Mouse (Mus musculus) limb, embryonic 15.5 days (tissue): ENCODE measurements around the gene Robo3. TPM values are rescaled to one million over a fixed set of nuclear protein-coding genes. Genes with fewer than 3 reads are reported as not detected.

Experiments used
- ATAC-seq: fragments of 200-750 bp; cut with Nextera tagmentation; 2 replicates; pipeline ENCODE4 v1.8.0; 2017; ENCODE audit warnings: low read depth, moderate TSS enrichment; ENCODE audit not compliant: insufficient number of reproducible peaks, low FRiP score, low TSS enrichment
- H3K27ac ChIP-seq: fragments of 300-500 bp; sonication (generic); 2 replicates; pipeline ENCODE4 v1.5.1; 2015; ENCODE audit warnings: moderate library complexity, mild to moderate bottlenecking, inconsistent platforms
- H3K27me3 ChIP-seq: fragments of 300-500 bp; sonication (generic); 2 replicates; pipeline ENCODE4 v1.6.1; 2015; ENCODE audit warnings: inconsistent platforms
- H3K36me3 ChIP-seq: fragments of 300-500 bp; sonication (generic); 2 replicates; pipeline ENCODE4 v1.6.1; 2015; ENCODE audit warnings: inconsistent platforms
- H3K4me1 ChIP-seq: fragments of 300-500 bp; sonication (generic); 2 replicates; pipeline ENCODE4 v1.6.1; 2015; ENCODE audit warnings: inconsistent platforms
- H3K4me2 ChIP-seq: fragments of 300-500 bp; sonication (generic); 2 replicates; pipeline ENCODE4 v1.6.1; 2015; ENCODE audit warnings: mild to moderate bottlenecking, inconsistent platforms
- H3K4me3 ChIP-seq: fragments of 300-500 bp; sonication (generic); 2 replicates; pipeline ENCODE4 v1.5.1; 2015; ENCODE audit warnings: mild to moderate bottlenecking, inconsistent platforms
- H3K9ac ChIP-seq: fragments of 300-500 bp; sonication (generic); 2 replicates; pipeline ENCODE4 v1.6.1; 2015; ENCODE audit warnings: inconsistent platforms
- H3K9me3 ChIP-seq: fragments of 300-500 bp; sonication (generic); 2 replicates; pipeline ENCODE4 v1.6.1; 2016; ENCODE audit warnings: inconsistent platforms
- WGBS: fragments of 180-500 bp; shearing (Covaris S2); methylation state at CpG from one replicate; pipeline ENCODE4 v1.1.7; 2015; 5-methylcytosine and 5-hydroxymethylcytosine counted together
- polyA plus RNA-seq: library from polyadenylated mRNA; unstranded; fragments of >200 nt; fragmentation: Nextera tagmentation; extraction: Ambion mirVana; gene quantifications from 2 replicates; pipeline ENCODE4 v1.2.1, GENCODE M21; 2015

Gene Robo3
- polyA plus RNA-seq, result 0.06 and 0.12 TPM in 2 replicates

- Histone ChIP-seq H3K27ac (no peak within 1 kb of the TSS), H3K27me3 (peaks cover 82% of the 10 kb centered on the region), H3K9ac (no peak within 1 kb of the TSS), H3K9me3 (no peaks in the 10 kb centered on the region), H3K4me2 (peak within 1 kb of the TSS; percentile 48), H3K4me1 (peaks cover 21% of the 10 kb centered on the region), H3K36me3 (no peaks in the 10 kb centered on the region), H3K4me3 (peak within 1 kb of the TSS; percentile 31)
- WGBS, result 1% methylated on average over 38 of the region's 40 CpGs
- ATAC-seq, result no peak
Observed at GRCm38 (mm10) chr9:37432720-37433421, at the start of gene Robo3. TSS of gene Robo3 (minus strand) at chr9:37433246.

- Histone ChIP-seq H3K4me1 (no peaks in the 10 kb centered on the region), H3K4me2 (no peak overlapping the region), H3K9ac (no peak overlapping the region), H3K9me3 (no peaks in the 10 kb centered on the region), H3K4me3 (no peak overlapping the region), H3K27me3 (no peaks in the 10 kb centered on the region), H3K27ac (no peak overlapping the region), H3K36me3 (no peaks in the 10 kb centered on the region)
- WGBS, result 80% methylated on average over 7 of the region's 7 CpGs
- ATAC-seq, result no peak
Observed at GRCm38 (mm10) chr9:37474923-37475322, 41.9 kb upstream of the Robo3 start.

- H3K9ac ChIP-seq, result no peak overlapping the region
- no peak overlapping the region for H3K4me3 ChIP-seq
- H3K9me3 ChIP-seq, result no peaks in the 10 kb centered on the region
- H3K27me3 ChIP-seq, result no peaks in the 10 kb centered on the region
- no peaks in the 10 kb centered on the region for H3K36me3 ChIP-seq
- no peak for ATAC-seq
- H3K4me1 ChIP-seq, result no peaks in the 10 kb centered on the region
- 92% methylated on average over 3 of the region's 3 CpGs for WGBS
- no peak overlapping the region for H3K4me2 ChIP-seq
- H3K27ac ChIP-seq, result no peak overlapping the region
Observed at GRCm38 (mm10) chr9:37473611-37474125, 40.6 kb upstream of the Robo3 start.

DNA sequence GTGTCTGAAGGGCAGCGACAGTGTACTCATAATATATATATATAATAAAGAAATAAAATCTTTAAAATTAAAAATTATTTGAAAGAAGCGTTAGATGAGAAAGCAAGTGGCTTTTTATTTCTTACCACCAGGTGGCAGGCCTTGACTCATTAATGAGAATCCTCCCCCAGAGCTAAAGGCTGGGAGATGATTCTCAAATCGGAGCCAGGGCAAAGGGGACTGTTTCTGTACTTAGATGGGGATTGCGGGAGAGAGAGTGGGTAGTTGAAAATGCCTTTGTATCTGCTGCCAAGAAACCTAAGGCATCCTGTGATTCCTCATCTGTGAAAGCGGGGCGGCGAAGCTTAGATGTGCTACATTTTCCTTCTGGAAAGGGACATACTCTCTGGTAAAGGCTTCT, 29.7 kb upstream of the Robo3 start:
- WGBS, result 16% methylated on average over 7 of the region's 7 CpGs
- Histone ChIP-seq H3K4me1 (peaks cover 13% of the 10 kb centered on the region), H3K27ac (no peak overlapping the region), H3K9me3 (no peaks in the 10 kb centered on the region), H3K9ac (no peak overlapping the region), H3K27me3 (peaks cover 65% of the 10 kb centered on the region), H3K4me3 (no peak overlapping the region), H3K4me2 (no peak overlapping the region), H3K36me3 (no peaks in the 10 kb centered on the region)
- ATAC-seq, result no peak

- H3K36me3 ChIP-seq, result no peaks in the 10 kb centered on the region
- H3K4me3 ChIP-seq, result no peak overlapping the region
- H3K27me3 ChIP-seq, result peaks cover 77% of the 10 kb centered on the region
- H3K9me3 ChIP-seq, result no peaks in the 10 kb centered on the region
- ATAC-seq, result no peak
- no peak overlapping the region for H3K27ac ChIP-seq
- peaks cover 15% of the 10 kb centered on the region for H3K4me1 ChIP-seq
- no peak overlapping the region for H3K9ac ChIP-seq
- WGBS, result 10% methylated on average over 3 of the region's 3 CpGs
- no peak overlapping the region for H3K4me2 ChIP-seq
Observed at GRCm38 (mm10) chr9:37461571-37461970, 28.5 kb upstream of the Robo3 start.

- WGBS, result 7% methylated on average over 5 of the region's 5 CpGs
- Histone ChIP-seq H3K9me3 (no peaks in the 10 kb centered on the region), H3K27me3 (peaks cover 84% of the 10 kb centered on the region), H3K4me2 (peak overlapping the region; percentile 97), H3K27ac (no peak overlapping the region), H3K4me3 (peak overlapping the region; percentile 49), H3K36me3 (no peaks in the 10 kb centered on the region), H3K9ac (no peak overlapping the region), H3K4me1 (peaks cover 20% of the 10 kb centered on the region)
- ATAC-seq, result no peak
Observed at GRCm38 (mm10) chr9:37460961-37461340, 27.9 kb upstream of the Robo3 start.

DNA sequence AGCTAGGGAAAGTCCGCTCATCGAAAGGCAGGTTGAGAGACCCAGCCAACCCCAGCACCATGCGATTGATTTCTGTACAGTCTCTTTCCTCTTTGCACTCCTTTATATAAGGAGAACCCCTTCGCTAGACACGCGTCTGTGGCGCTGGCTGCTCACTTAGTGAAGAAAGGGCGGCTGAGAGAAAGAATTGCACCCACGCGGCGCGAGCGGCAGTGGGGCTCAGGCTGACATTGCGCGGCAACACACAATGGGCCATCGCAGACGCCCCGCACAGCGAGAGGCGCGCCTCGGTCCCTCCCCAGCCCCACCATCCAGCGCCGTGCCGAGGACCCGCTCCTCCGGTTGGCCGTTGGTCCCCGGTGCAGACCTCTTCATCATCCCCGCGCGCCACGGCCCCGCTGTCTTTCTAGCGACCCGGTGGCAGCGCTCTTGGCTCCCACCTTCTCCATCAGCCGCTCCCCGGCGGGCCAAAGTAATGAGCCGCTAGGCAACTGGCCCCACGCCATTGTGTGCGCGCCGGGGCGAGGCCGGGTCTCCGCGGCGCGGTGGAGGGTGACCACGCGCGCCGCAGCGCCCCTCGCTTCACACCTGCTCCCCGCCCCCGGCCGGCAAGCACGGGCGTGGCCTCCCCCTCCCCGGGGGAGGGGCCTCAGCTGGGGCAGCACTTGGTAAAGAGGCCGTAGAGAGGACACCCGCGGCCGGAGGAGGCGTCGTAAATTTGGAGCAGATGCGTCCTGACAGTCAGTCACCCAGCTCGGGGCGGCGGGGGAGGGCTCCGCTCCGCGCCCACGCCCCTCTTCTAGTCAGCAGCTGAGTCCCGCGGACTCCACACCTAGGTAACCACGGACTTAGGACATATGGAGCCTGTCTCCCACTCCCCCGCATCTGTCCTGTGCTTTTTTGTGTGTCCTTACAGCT, 27.3 kb upstream of the Robo3 start:
- under 1% methylated on average over 70 of the region's 81 CpGs for WGBS
- ATAC-seq, result no peak
- no peaks in the 10 kb centered on the region for H3K9me3 ChIP-seq

GRCm38 (mm10) chr9:37459665-37460042, 26.6 kb upstream of the Robo3 start:
- Histone ChIP-seq H3K4me1 (peaks cover 20% of the 10 kb centered on the region), H3K9me3 (no peaks in the 10 kb centered on the region), H3K36me3 (no peaks in the 10 kb centered on the region), H3K4me3 (peak overlapping the region; percentile 49), H3K9ac (no peak overlapping the region), H3K27ac (no peak overlapping the region), H3K27me3 (peaks cover 93% of the 10 kb centered on the region), H3K4me2 (peak overlapping the region; percentile 97)
- no peak for ATAC-seq
- under 1% methylated on average over 9 of the region's 9 CpGs for WGBS

More for the DNA sequence above, 27.3 kb upstream of the Robo3 start:
- Histone ChIP-seq H3K27me3 (peaks cover 88% of the 10 kb centered on the region), H3K4me1 (peaks cover 20% of the 10 kb centered on the region), H3K4me2 (peak overlapping the region; percentile 97), H3K27ac (no peak overlapping the region), H3K36me3 (no peaks in the 10 kb centered on the region), H3K4me3 (peak overlapping the region; percentile 49), H3K9ac (no peak overlapping the region)

GRCm38 (mm10) chr9:37457151-37457550, 24.1 kb upstream of the Robo3 start:
- H3K27ac ChIP-seq, result no peak overlapping the region
- peaks cover 94% of the 10 kb centered on the region for H3K27me3 ChIP-seq
- peaks cover 28% of the 10 kb centered on the region for H3K4me1 ChIP-seq
- no peaks in the 10 kb centered on the region for H3K36me3 ChIP-seq
- H3K4me2 ChIP-seq, result no peak overlapping the region
- H3K9ac ChIP-seq, result no peak overlapping the region
- no peak overlapping the region for H3K4me3 ChIP-seq
- no peaks in the 10 kb centered on the region for H3K9me3 ChIP-seq
- 57% methylated on average over 1 of the region's 1 CpGs for WGBS
- ATAC-seq, result no peak

GRCm38 (mm10) chr9:37456481-37456910, 23.4 kb upstream of the Robo3 start:
- H3K36me3 ChIP-seq, result no peaks in the 10 kb centered on the region
- 1% methylated on average over 20 of the region's 20 CpGs for WGBS
- ATAC-seq, result no peak
- peak overlapping the region; percentile 29 for H3K4me3 ChIP-seq
- H3K4me1 ChIP-seq, result peaks cover 28% of the 10 kb centered on the region
- no peak overlapping the region for H3K9ac ChIP-seq
- peak overlapping the region; percentile 45 for H3K4me2 ChIP-seq
- peaks cover 90% of the 10 kb centered on the region for H3K27me3 ChIP-seq
- no peaks in the 10 kb centered on the region for H3K9me3 ChIP-seq
- no peak overlapping the region for H3K27ac ChIP-seq

DNA sequence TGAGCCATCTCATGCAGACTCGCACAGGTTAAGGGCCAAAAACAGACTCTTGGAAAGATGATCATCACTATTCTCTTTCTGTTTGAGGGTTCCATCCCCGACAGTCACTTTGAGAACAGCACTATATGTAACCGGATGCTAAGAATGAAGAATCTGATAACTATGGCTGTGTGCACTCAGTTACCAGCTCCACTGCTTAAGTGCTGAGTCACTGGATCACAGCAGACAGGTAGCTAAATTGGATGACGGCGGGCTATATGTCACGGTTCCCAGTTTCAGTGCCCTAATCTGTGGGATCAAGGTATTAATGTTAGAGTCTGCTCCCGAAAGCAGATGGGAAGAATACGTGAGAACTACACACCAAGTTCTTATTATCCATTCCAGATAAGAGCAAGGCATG, 22.8 kb upstream of the Robo3 start:
- WGBS, result 3% methylated on average over 8 of the region's 8 CpGs
- H3K36me3 ChIP-seq, result no peaks in the 10 kb centered on the region
- no peaks in the 10 kb centered on the region for H3K9me3 ChIP-seq
- peaks cover 28% of the 10 kb centered on the region for H3K4me1 ChIP-seq
- peak overlapping the region; percentile 45; the same call in 1 of the 2 replicates for H3K4me2 ChIP-seq
- no peak overlapping the region for H3K4me3 ChIP-seq
- no peak overlapping the region for H3K9ac ChIP-seq
- H3K27me3 ChIP-seq, result peaks cover 84% of the 10 kb centered on the region
- H3K27ac ChIP-seq, result no peak overlapping the region
- no peak for ATAC-seq

- Histone ChIP-seq H3K9me3 (no peaks in the 10 kb centered on the region), H3K36me3 (no peaks in the 10 kb centered on the region), H3K9ac (no peak overlapping the region), H3K27ac (no peak overlapping the region), H3K4me1 (peaks cover 19% of the 10 kb centered on the region), H3K27me3 (peaks cover 75% of the 10 kb centered on the region), H3K4me3 (no peak overlapping the region), H3K4me2 (no peak overlapping the region)
- ATAC-seq, result no peak
- WGBS, result 19% methylated on average over 3 of the region's 3 CpGs
Observed at GRCm38 (mm10) chr9:37454991-37455390, 21.9 kb upstream of the Robo3 start.
